Mouse (Mus musculus) CD4-positive, CD25-positive, alpha-beta regulatory T cell, adult 9 weeks (primary cell): ENCODE results near the gene Camsap3. TPM values are rescaled to one million over a fixed set of nuclear protein-coding genes. Genes with fewer than 3 reads are reported as not detected.

Source experiments
- polyA plus RNA-seq: library from polyadenylated mRNA; unstranded; fragments of 100-300 nt; shearing (Covaris generic); gene quantifications from one replicate; pipeline ENCODE4 v1.2.1, GENCODE M21; 2017

The Camsap3 gene
- polyA plus RNA-seq: 0.06 TPM

GRCm38 (mm10) chr8:3586993-3587390 lies at the start of gene Camsap3:
Gene Camsap3 (plus strand): TSS chr8:3587293.

GRCm38 (mm10) chr8:3567641-3568371 lies 19.3 kb upstream of the Camsap3 start, which contains the start of gene C330021F23Rik:
Gene C330021F23Rik (plus strand): TSS chr8:3567990.

GRCm38 (mm10) chr8:3621199-3621970 lies 34.3 kb downstream of the Camsap3 start, which contains the start of the genes Xab2 and Pet100:
Gene Xab2 (minus strand): TSS chr8:3621316.
Gene Pet100 (plus strand): TSS chr8:3621548.

GRCm38 (mm10) chr8:3625445-3625844 lies 38.4 kb downstream of the Camsap3 start, which contains the start of gene Pcp2:
Gene Pcp2 (minus strand): TSS chr8:3625545.

GRCm38 (mm10) chr8:3630647-3631477 lies 43.8 kb downstream of the Camsap3 start, which contains the start of gene Stxbp2:
Gene Stxbp2 (plus strand): TSS chr8:3630955.

GRCm38 (mm10) chr8:3655526-3655925 lies 68.4 kb downstream of the Camsap3 start, which contains the start of gene Retn:
Gene Retn (plus strand): TSS chr8:3655770.

Other genes starting within 250 kb of the Camsap3 start
- gene A430078G23Rik, start 233.9 kb upstream of the Camsap3 start, polyA plus RNA-seq: 82.3 TPM
- 47.6 TPM for gene Arhgef18, start 194.3 kb upstream of the Camsap3 start, polyA plus RNA-seq
- gene Pex11g, start 119.6 kb upstream of the Camsap3 start, polyA plus RNA-seq: 6.5 TPM
- gene Tex45, start 116.4 kb upstream of the Camsap3 start, polyA plus RNA-seq: not detected
- 3.1 TPM for gene Zfp358, start 94.2 kb upstream of the Camsap3 start, polyA plus RNA-seq
- 20.7 TPM for gene Mcoln1, start 86.8 kb upstream of the Camsap3 start, polyA plus RNA-seq
- 55.6 TPM for gene Pnpla6, start 71.9 kb upstream of the Camsap3 start, polyA plus RNA-seq
- not detected for gene C330021F23Rik, start 19.3 kb upstream of the Camsap3 start, polyA plus RNA-seq
- 139 TPM for gene Xab2, start 34.0 kb downstream of the Camsap3 start, polyA plus RNA-seq
- gene Pet100, start 34.3 kb downstream of the Camsap3 start, polyA plus RNA-seq: 142 TPM
- gene Pcp2, start 38.3 kb downstream of the Camsap3 start, polyA plus RNA-seq: not detected
- 252 TPM for gene Stxbp2, start 43.7 kb downstream of the Camsap3 start, polyA plus RNA-seq
- gene Retn, start 68.5 kb downstream of the Camsap3 start, polyA plus RNA-seq: not detected
- gene Mcemp1, start 78.5 kb downstream of the Camsap3 start, polyA plus RNA-seq: not detected
- not detected for gene Fcor, start 85.1 kb downstream of the Camsap3 start, polyA plus RNA-seq
- 38.9 TPM for gene Trappc5, start 89.0 kb downstream of the Camsap3 start, polyA plus RNA-seq
- gene Fcer2a, start 106.9 kb downstream of the Camsap3 start, polyA plus RNA-seq: 1.1 TPM
- gene Clec4g, start 133.4 kb downstream of the Camsap3 start, polyA plus RNA-seq: not detected
- gene Cd209a, start 161.7 kb downstream of the Camsap3 start, polyA plus RNA-seq: 0.43 TPM